Comparison of ENCODE assay signal across 8 mouse cellular contexts in genomic region chr8:83049616-83050015, GRCm38 (mm10).
DNase-seq lines count a peak whose midpoint lies in the region; ATAC-seq lines count a peak whose summit lies in the region.

No protein-coding gene starts in this region.

- H3K4me1 ChIP-seq in forebrain, embryonic 11.5 days (replicated peaks; ENCODE audit: control insufficient read depth, insufficient read depth, low read length), result no peaks in the 10 kb centered on the region
- H3K4me1 ChIP-seq in midbrain, embryonic 14.5 days (ENCODE audit: control insufficient read depth, insufficient read depth, low read length), result peaks cover 21% of the 10 kb centered on the region

- intact Hi-C loops in left cerebral cortex, postnatal 4 days (cut with DNase I), result no loop called here

- no peaks in the 10 kb centered on the region for H3K9me3 ChIP-seq in forebrain, embryonic 11.5 days (ENCODE audit: control insufficient read depth, low read length)
- H3K9me3 ChIP-seq in midbrain, embryonic 14.5 days (ENCODE audit: control insufficient read depth, low read length), result no peaks in the 10 kb centered on the region

- H3K27me3 ChIP-seq in forebrain, embryonic 11.5 days (ENCODE audit: control insufficient read depth, insufficient read depth, low read length), result no peaks in the 10 kb centered on the region
- no peaks in the 10 kb centered on the region for H3K27me3 ChIP-seq in midbrain, embryonic 14.5 days (ENCODE audit: control insufficient read depth, insufficient read depth, low read length)

- H3K4me2 ChIP-seq in forebrain, embryonic 11.5 days (ENCODE audit: low read depth, low read length, severe bottlenecking), result no peak overlapping the region
- H3K4me2 ChIP-seq in midbrain, embryonic 14.5 days (ENCODE audit: low read length), result no peak overlapping the region

- peak; percentile 31 for DNase-seq in left cerebral cortex, postnatal 4 days
- no peak for DNase-seq in left cerebral cortex, adult 18-20 months (ENCODE audit: low spot score in 2 of 2)
- DNase-seq in forebrain, embryonic 11.5 days (ENCODE audit: low spot score), result no peak
- DNase-seq in layer of hippocampus, adult 18-20 months (ENCODE audit: low spot score in 2 of 2), result peak; percentile 66 to 84
- DNase-seq in midbrain, embryonic 14.5 days, result no peak
- DNase-seq in right cerebral cortex, adult 18-20 months, result no peak
- DNase-seq in right cerebral cortex, postnatal 36 days (ENCODE audit: low spot score in 2 of 2), result no peak
- no peak for DNase-seq in spleen, adult 12 weeks (ENCODE audit: low spot score)

- WGBS in forebrain, embryonic 11.5 days, result 14% methylated on average over 1 of the region's 1 CpGs
- WGBS in midbrain, embryonic 14.5 days, result 12% methylated on average over 1 of the region's 1 CpGs

- ATAC-seq in forebrain, embryonic 11.5 days (replicated peaks; ENCODE audit: low FRiP score), result 0 out of 2 replicates have a peak, but pooled peaks have one; percentile 19
- ATAC-seq in midbrain, embryonic 14.5 days (ENCODE audit: low FRiP score, low TSS enrichment), result no peak

- H3K36me3 ChIP-seq in forebrain, embryonic 11.5 days (ENCODE audit: control insufficient read depth, insufficient read depth, low read length), result no peaks in the 10 kb centered on the region
- no peaks in the 10 kb centered on the region for H3K36me3 ChIP-seq in midbrain, embryonic 14.5 days (ENCODE audit: control insufficient read depth, insufficient read depth, low read length)

- H3K27ac ChIP-seq in forebrain, embryonic 11.5 days (ENCODE audit: low read depth, low read length), result no peak overlapping the region
- peak overlapping the region; percentile 70; the same call in 1 of the 2 replicates for H3K27ac ChIP-seq in midbrain, embryonic 14.5 days (replicated peaks; ENCODE audit: low read depth, low read length)

- no peak overlapping the region for H3K9ac ChIP-seq in forebrain, embryonic 11.5 days (ENCODE audit: low read length)
- H3K9ac ChIP-seq in midbrain, embryonic 14.5 days (replicated peaks; ENCODE audit: low read length), result no peak overlapping the region; the same call in 1 of the 2 replicates

- H3K4me3 ChIP-seq in forebrain, embryonic 11.5 days (ENCODE audit: low read depth, low read length), result no peak overlapping the region
- no peak overlapping the region for H3K4me3 ChIP-seq in midbrain, embryonic 14.5 days (replicated peaks; ENCODE audit: low read depth, low read length)

Comparison
In these comparisons a context has a peak if more than half of its experiments do, and no peak if none do; other contexts are left out.
1. DNase-seq: peak in left cerebral cortex, postnatal 4 days (single experiment) and layer of hippocampus, adult 18-20 months (2 of 2); none in left cerebral cortex, adult 18-20 months (0 of 2), forebrain, embryonic 11.5 days (single experiment), midbrain, embryonic 14.5 days (single experiment), right cerebral cortex, adult 18-20 months (single experiment), right cerebral cortex, postnatal 36 days (0 of 2) and spleen, adult 12 weeks (single experiment).